Mouse (Mus musculus) Muller cell, postnatal 12 days (primary cell): ENCODE data around the gene Ankrd9.

Experiments
- DNase-seq: peaks from one replicate; pipeline ENCODE4 v3.0.0-alpha.2; 2015; ENCODE audit errors: inconsistent ontology term

Ankrd9 gene

GRCm38 (mm10) chr12:110961973-110962372 is 16.9 kb downstream of the Ankrd9 start:
- DNase-seq, result no peak

GRCm38 (mm10) chr12:110954351-110954991 is 24.4 kb downstream of the Ankrd9 start:
- no peak for DNase-seq

- DNase-seq, result no peak
These were observed 24.9 kb downstream of the Ankrd9 start for GRCm38 (mm10) chr12:110953900-110954299.

- DNase-seq, result peak; percentile 64
These were observed 25.4 kb downstream of the Ankrd9 start for GRCm38 (mm10) chr12:110953443-110953842.

- peak; percentile 4 for DNase-seq
These were observed 26.0 kb downstream of the Ankrd9 start for GRCm38 (mm10) chr12:110952628-110953385.

GRCm38 (mm10) chr12:110951236-110951635 is 27.6 kb downstream of the Ankrd9 start:
- no peak for DNase-seq

GRCm38 (mm10) chr12:110950151-110950550 is 28.7 kb downstream of the Ankrd9 start:
- no peak for DNase-seq

- DNase-seq, result no peak
These were observed 29.4 kb downstream of the Ankrd9 start for GRCm38 (mm10) chr12:110949410-110949809.

GRCm38 (mm10) chr12:110948910-110949201 is 30.0 kb downstream of the Ankrd9 start:
- DNase-seq, result no peak

- DNase-seq, result no peak
These were observed 30.5 kb downstream of the Ankrd9 start for GRCm38 (mm10) chr12:110948082-110948909.

- peak; percentile 41 for DNase-seq
These were observed 32.6 kb downstream of the Ankrd9 start for GRCm38 (mm10) chr12:110946216-110946615.

GRCm38 (mm10) chr12:110940869-110941268 is 38.0 kb downstream of the Ankrd9 start:
- peak; percentile 4 for DNase-seq

GRCm38 (mm10) chr12:110939385-110939784 is 39.5 kb downstream of the Ankrd9 start:
- DNase-seq, result no peak

- peak; percentile 30 for DNase-seq
These were observed 41.3 kb downstream of the Ankrd9 start for GRCm38 (mm10) chr12:110937496-110937895.

GRCm38 (mm10) chr12:110935983-110936620 is 42.7 kb downstream of the Ankrd9 start:
- peak; percentile 75 for DNase-seq

- no peak for DNase-seq
These were observed 46.0 kb downstream of the Ankrd9 start for GRCm38 (mm10) chr12:110932820-110933219.
